Mouse (Mus musculus) adrenal gland, postnatal 4 days (tissue): ENCODE measurements at regions not wholly inside any gene's neighbourhood (a gene's known extent, or its start where the extent isn't known, plus 50 kb on each side); places are given as distances from the start of the nearest gene placed in this dataset.

Experiments
- DNase-seq, 2 experiments: peaks; one replicate each; pipeline ENCODE4 v3.0.0; 2021 to 2022; ENCODE audit warnings: low spot score in 2 of 2, mixed read lengths in 2 of 2

GRCm38 (mm10) chr9:98791709-98792108 is 50.6 kb upstream of the Prr23a1 start:
- DNase-seq = no peak

GRCm38 (mm10) chr9:98773651-98774185 is 68.6 kb upstream of the Prr23a1 start:
- no peak for DNase-seq

- DNase-seq = no peak
Observed at GRCm38 (mm10) chr9:98773212-98773611, 69.1 kb upstream of the Prr23a1 start.

GRCm38 (mm10) chr9:98754764-98755163 is 87.5 kb upstream of the Prr23a1 start:
- DNase-seq = no peak

GRCm38 (mm10) chr9:98753356-98753953 is 88.8 kb upstream of the Prr23a1 start:
- no peak for DNase-seq

- no peak for DNase-seq
Observed at GRCm38 (mm10) chr9:98743785-98744184, 98.5 kb upstream of the Prr23a1 start.

GRCm38 (mm10) chr9:98727276-98727860 is 114.9 kb upstream of the Prr23a1 start:
- DNase-seq = no peak

GRCm38 (mm10) chr9:98726638-98727037 is 115.7 kb upstream of the Prr23a1 start:
- no peak for DNase-seq

GRCm38 (mm10) chr9:98722885-98723284 is 119.4 kb upstream of the Prr23a1 start:
- DNase-seq = no peak

- no peak for DNase-seq
Observed at GRCm38 (mm10) chr9:98721381-98721780, 119.9 kb upstream of the Mrps22 start.

- DNase-seq = no peak
Observed at GRCm38 (mm10) chr9:98717701-98718270, 116.3 kb upstream of the Mrps22 start.

- no peak for DNase-seq
Observed at GRCm38 (mm10) chr9:98714661-98715060, 113.2 kb upstream of the Mrps22 start.

- no peak for DNase-seq
Observed at GRCm38 (mm10) chr9:98712826-98713225, 111.4 kb upstream of the Mrps22 start.

- DNase-seq = no peak
Observed at GRCm38 (mm10) chr9:98712023-98712563, 110.6 kb upstream of the Mrps22 start.

- DNase-seq = no peak
Observed at GRCm38 (mm10) chr9:98710155-98710710, 108.8 kb upstream of the Mrps22 start.

- DNase-seq = no peak
Observed at GRCm38 (mm10) chr9:98708001-98708680, 106.7 kb upstream of the Mrps22 start.

GRCm38 (mm10) chr9:98707491-98707890 is 106.0 kb upstream of the Mrps22 start:
- DNase-seq = no peak

- no peak for DNase-seq
Observed at GRCm38 (mm10) chr9:98704131-98704530, 102.7 kb upstream of the Mrps22 start.

- no peak for DNase-seq
Observed at GRCm38 (mm10) chr9:98703331-98703730, 101.9 kb upstream of the Mrps22 start.

- DNase-seq = no peak
Observed at GRCm38 (mm10) chr9:98700571-98700970, 99.1 kb upstream of the Mrps22 start.

GRCm38 (mm10) chr9:98697155-98697554 is 95.7 kb upstream of the Mrps22 start:
- no peak for DNase-seq
